Mouse (Mus musculus): ENCODE data around the gene Ubr4. TPM values are rescaled to one million over a fixed set of nuclear protein-coding genes. Genes with fewer than 3 reads are reported as not detected.
A peak's percentile ranks its signal among the peaks of the same experiment; 100 is the strongest.
"Not testable (repeated sequence)": the region's sequence is repeated elsewhere in the genome, so short reads cannot be mapped to it uniquely, and the experiment has no call there.

Gene Ubr4
- polyA plus RNA-seq, 1 experiment from 2014 or later = 71.4 TPM

DNA sequence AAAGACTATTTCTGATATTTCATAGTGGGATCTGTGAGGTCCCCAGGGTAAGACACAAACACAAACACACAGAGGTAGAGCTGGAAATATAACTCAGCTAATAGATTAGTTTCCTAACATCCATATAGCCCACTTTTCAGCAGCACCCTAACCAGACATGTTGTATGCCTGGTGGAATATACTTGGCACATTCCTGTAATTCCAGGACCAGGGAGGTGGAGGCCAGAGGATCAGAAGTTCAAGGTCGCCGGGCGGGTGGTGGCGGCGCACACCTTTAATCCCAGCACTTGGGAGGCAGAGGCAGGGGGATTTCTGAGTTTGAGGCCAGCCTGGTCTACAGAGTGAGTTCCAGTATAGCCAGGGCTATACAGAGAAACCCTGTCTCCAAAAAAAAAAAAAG is 33.4 kb downstream of the Ubr4 start:
- WGBS = 89% methylated on average over 5 of the region's 5 CpGs
- H3K9ac ChIP-seq; H3K9me3 ChIP-seq (replicated peaks); ATAC-seq (ENCODE audit: insufficient number of reproducible peaks, low FRiP score, low TSS enrichment, low read depth); H3K27ac ChIP-seq (replicated peaks); H3K4me3 ChIP-seq (replicated peaks); H3K27me3 ChIP-seq; H3K4me2 ChIP-seq (replicated peaks): not testable (repeated sequence)
- H3K36me3 ChIP-seq = peaks cover 17% of the 10 kb centered on the region
- H3K4me1 ChIP-seq = peaks cover 20% of the 10 kb centered on the region

DNA sequence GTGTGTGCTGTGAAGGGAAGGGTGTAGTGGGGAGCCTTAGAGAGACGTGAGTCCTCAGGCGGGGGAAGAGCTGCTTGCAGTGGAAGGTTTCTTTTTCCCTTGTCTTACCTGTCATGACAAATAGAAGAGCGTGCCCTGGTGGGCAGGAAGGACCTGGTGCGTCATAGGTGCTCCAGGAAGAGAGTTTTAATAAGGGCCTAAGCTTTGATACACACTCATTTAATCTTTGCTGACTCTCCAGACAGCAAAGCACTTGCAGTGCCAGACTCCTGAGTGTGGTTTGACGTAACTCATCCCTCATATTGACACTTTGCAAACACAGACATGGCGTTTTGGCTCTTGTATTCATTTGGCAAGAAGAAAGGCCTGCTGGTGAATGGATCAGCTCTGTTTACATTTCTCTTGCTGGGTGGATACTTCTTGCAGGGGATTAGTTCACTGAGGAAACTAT is 34.5 kb downstream of the Ubr4 start:
- H3K4me2 ChIP-seq (replicated peaks) = no peak overlapping the region
- peak overlapping the region; percentile 55; the same call in 1 of the 2 replicates for H3K27ac ChIP-seq (replicated peaks)

DNA sequence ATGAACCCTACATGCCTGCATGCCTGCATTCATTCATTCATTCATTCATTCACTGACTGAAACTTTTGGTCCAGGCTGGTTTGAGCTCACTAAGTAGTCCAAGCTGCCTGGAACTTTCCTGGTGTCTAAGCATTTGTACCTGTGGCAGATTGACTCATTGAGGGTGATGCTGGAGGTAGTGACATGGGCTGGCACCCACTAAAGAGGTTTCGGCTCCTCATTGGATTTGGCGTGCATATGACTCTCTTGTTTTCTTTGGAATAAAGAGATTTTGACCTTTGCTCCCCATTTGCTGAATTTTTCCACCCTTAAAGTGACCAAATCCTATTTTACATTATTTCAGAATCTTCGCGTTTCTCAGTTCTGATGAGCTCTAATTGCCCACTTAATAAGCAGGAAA is 37.1 kb downstream of the Ubr4 start:
- Histone ChIP-seq H3K27ac (replicated peaks) (no peak overlapping the region), H3K9me3 (replicated peaks) (no peaks in the 10 kb centered on the region), H3K4me2 (replicated peaks) (no peak overlapping the region), H3K9ac (no peak overlapping the region), H3K27me3 (no peaks in the 10 kb centered on the region), H3K36me3 (peaks cover 51% of the 10 kb centered on the region), H3K4me3 (replicated peaks) (no peak overlapping the region), H3K4me1 (no peaks in the 10 kb centered on the region)
- 74% methylated on average over 4 of the region's 4 CpGs for WGBS
- ATAC-seq (ENCODE audit: insufficient number of reproducible peaks, low FRiP score, low TSS enrichment, low read depth) = no peak

More for the DNA sequence above, 34.5 kb downstream of the Ubr4 start:
- peaks cover 14% of the 10 kb centered on the region for H3K4me1 ChIP-seq
- ATAC-seq (ENCODE audit: insufficient number of reproducible peaks, low FRiP score, low TSS enrichment, low read depth) = no peak; the same call in 1 of the 2 replicates
- H3K36me3 ChIP-seq = peaks cover 28% of the 10 kb centered on the region
- 52% methylated on average over 6 of the region's 6 CpGs for WGBS
- no peak overlapping the region for H3K9ac ChIP-seq
- no peaks in the 10 kb centered on the region for H3K9me3 ChIP-seq (replicated peaks)
- no peaks in the 10 kb centered on the region for H3K27me3 ChIP-seq
- no peak overlapping the region for H3K4me3 ChIP-seq (replicated peaks)

DNA sequence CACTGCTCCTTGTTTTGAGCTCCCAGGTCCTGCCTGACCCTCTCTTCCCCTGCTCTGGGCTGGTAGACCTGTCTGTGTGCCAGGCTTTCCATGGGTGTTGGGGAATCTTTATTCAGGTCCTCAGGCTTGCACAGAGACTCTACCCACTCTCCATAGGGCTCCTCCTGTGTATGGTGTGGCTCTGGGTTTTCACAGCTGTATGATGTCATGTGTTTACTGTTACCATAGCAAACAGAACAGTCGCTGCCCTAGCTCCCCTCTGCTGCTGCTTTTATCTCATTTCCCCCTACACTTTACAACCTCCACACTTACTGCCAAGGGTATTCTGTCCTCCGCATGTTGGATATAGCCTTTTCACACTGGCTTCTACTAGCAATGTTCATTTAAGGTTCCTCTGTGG is 43.0 kb downstream of the Ubr4 start:
- H3K9me3 ChIP-seq (replicated peaks) = no peaks in the 10 kb centered on the region
- no peak for ATAC-seq (ENCODE audit: insufficient number of reproducible peaks, low FRiP score, low TSS enrichment, low read depth)
- no peak overlapping the region for H3K9ac ChIP-seq
- peaks cover 92% of the 10 kb centered on the region for H3K36me3 ChIP-seq
- no peak overlapping the region for H3K27ac ChIP-seq (replicated peaks)
- WGBS = 65% methylated on average over 2 of the region's 2 CpGs
- H3K4me3 ChIP-seq (replicated peaks) = no peak overlapping the region
- no peak overlapping the region for H3K4me2 ChIP-seq (replicated peaks)
- H3K27me3 ChIP-seq = no peaks in the 10 kb centered on the region
- H3K4me1 ChIP-seq = no peaks in the 10 kb centered on the region

DNA sequence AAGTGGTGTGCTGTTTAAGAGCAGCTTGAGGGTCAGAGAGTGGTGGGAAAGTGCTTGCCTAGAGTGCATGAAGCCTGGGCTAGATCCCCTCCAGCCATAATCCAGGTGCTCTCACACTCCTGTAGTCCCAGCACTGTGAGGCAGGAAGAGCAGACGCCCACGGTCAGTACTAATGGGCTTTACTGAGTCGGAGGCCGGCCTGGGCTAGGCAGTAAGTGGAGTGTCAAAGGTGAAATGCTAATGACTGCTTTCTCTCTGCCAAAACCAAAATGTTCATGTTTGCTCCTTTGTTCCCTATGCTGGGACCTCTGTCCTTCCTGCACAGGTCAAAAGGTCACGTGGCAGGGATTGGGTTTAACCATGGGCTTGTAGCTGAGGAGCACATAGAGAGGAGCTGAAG is 48.1 kb downstream of the Ubr4 start:
- ATAC-seq (ENCODE audit: insufficient number of reproducible peaks, low FRiP score, low TSS enrichment, low read depth) = no peak
- peaks cover 94% of the 10 kb centered on the region for H3K36me3 ChIP-seq
- no peak overlapping the region for H3K4me2 ChIP-seq (replicated peaks)
- H3K27me3 ChIP-seq = no peaks in the 10 kb centered on the region
- no peak overlapping the region for H3K27ac ChIP-seq (replicated peaks)
- no peaks in the 10 kb centered on the region for H3K9me3 ChIP-seq (replicated peaks)
- H3K4me3 ChIP-seq (replicated peaks) = no peak overlapping the region
- WGBS = 57% methylated on average over 5 of the region's 5 CpGs
- no peak overlapping the region for H3K9ac ChIP-seq
- no peaks in the 10 kb centered on the region for H3K4me1 ChIP-seq

DNA sequence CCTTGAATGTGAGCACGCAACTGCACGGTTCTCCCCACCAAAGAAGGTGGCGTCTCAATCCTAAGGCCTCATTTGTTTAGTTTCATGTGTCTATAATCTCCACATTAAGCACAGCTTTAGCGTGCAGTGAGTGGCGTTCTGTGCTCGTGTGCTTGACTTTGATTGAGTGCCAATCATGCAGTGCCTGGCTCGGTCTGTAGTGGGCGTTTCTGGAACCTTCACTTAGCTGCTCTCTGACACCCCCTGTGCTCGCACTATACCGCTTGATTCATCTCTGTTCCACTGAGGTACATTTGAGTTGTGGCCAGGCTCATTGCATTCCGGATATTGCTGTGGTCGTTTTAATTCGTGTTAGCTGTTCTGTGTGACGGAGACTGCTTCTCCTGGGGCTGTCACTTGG is 50.8 kb downstream of the Ubr4 start:
- Histone ChIP-seq H3K27me3 (no peaks in the 10 kb centered on the region), H3K4me3 (replicated peaks) (no peak overlapping the region), H3K9me3 (replicated peaks) (no peaks in the 10 kb centered on the region), H3K36me3 (peaks cover 96% of the 10 kb centered on the region), H3K27ac (replicated peaks) (no peak overlapping the region), H3K9ac (no peak overlapping the region), H3K4me2 (replicated peaks) (no peak overlapping the region), H3K4me1 (no peaks in the 10 kb centered on the region)
- WGBS = 77% methylated on average over 14 of the region's 14 CpGs
- no peak for ATAC-seq (ENCODE audit: insufficient number of reproducible peaks, low FRiP score, low TSS enrichment, low read depth)

DNA sequence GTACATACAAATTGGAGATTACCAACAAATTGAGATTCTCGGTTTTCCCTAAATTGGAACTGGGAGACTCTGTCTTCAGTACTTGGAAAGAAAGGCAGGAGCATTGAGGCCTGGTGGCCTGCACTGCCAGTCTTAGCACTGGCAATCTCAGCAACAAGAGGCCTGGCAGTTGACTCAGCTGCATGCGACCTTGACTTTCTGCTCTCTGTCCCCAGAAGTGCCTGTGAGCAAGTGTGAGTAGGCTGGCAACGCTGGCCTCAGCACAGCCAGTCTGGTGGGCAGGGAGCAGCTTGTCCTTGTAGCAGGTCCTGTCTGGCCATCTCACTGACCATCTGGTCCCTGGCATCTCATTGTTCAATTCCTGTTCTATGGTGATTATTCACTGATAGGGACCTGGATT is 58.9 kb downstream of the Ubr4 start:
- Histone ChIP-seq H3K36me3 (peaks cover 99% of the 10 kb centered on the region), H3K27ac (replicated peaks) (no peak overlapping the region), H3K9ac (no peak overlapping the region), H3K9me3 (replicated peaks) (no peaks in the 10 kb centered on the region), H3K4me2 (replicated peaks) (no peak overlapping the region), H3K4me3 (replicated peaks) (no peak overlapping the region), H3K4me1 (no peaks in the 10 kb centered on the region), H3K27me3 (no peaks in the 10 kb centered on the region)
- no peak for ATAC-seq (ENCODE audit: insufficient number of reproducible peaks, low FRiP score, low TSS enrichment, low read depth)
- WGBS = 91% methylated on average over 3 of the region's 3 CpGs

DNA sequence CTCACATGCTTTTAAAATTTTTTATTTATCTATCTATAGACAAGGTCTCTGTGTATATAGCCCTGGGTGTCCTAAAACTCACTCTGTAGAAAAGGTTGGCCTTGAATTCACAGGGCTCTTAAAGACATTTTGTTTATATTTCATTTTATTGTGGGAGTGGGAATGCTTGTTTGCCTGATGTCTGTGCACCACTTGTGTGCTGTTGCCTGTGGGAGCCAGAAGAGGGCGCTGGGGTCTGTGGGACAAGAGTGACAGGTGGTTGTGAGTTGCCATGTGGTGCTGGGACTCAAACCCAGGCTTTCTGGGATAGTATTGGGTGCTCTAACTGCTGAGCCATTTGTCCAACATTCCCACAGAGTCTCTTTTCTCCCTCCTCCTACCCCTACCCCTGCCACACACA is 65.5 kb downstream of the Ubr4 start:
- 44% methylated on average over 1 of the region's 1 CpGs for WGBS
- ATAC-seq (ENCODE audit: insufficient number of reproducible peaks, low FRiP score, low TSS enrichment, low read depth) = no peak
- Histone ChIP-seq H3K9ac (no peak overlapping the region), H3K27ac (replicated peaks) (no peak overlapping the region), H3K36me3 (peaks cover 98% of the 10 kb centered on the region), H3K9me3 (replicated peaks) (no peaks in the 10 kb centered on the region), H3K4me2 (replicated peaks) (no peak overlapping the region), H3K4me1 (no peaks in the 10 kb centered on the region), H3K27me3 (no peaks in the 10 kb centered on the region), H3K4me3 (replicated peaks) (no peak overlapping the region)

DNA sequence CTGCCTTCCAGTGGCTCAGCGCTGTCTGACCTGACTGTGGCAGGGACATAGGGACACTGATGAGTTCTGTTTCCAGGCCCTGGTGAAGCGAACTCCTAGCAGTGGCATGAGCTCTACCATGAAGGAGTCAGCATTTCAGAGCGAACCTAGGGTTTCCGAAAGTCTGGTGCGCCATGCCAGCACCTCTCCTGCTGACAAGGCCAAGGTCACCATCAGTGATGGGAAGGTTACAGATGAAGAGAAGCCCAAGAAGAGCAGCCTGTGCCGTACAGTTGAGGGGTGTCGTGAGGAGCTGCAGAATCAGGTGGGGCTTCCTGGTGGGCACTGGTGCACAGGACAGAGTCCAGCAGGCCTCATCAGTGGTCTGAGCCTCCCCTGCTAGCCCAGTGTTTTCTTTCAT is 69.2 kb downstream of the Ubr4 start:
- no peak overlapping the region for H3K4me3 ChIP-seq (replicated peaks)
- no peak for ATAC-seq (ENCODE audit: insufficient number of reproducible peaks, low FRiP score, low TSS enrichment, low read depth)
- H3K9ac ChIP-seq = no peak overlapping the region
- no peaks in the 10 kb centered on the region for H3K4me1 ChIP-seq
- no peaks in the 10 kb centered on the region for H3K27me3 ChIP-seq
- H3K27ac ChIP-seq (replicated peaks) = no peak overlapping the region
- 96% methylated on average over 7 of the region's 7 CpGs for WGBS
- peaks cover 98% of the 10 kb centered on the region for H3K36me3 ChIP-seq
- no peaks in the 10 kb centered on the region for H3K9me3 ChIP-seq (replicated peaks)
- H3K4me2 ChIP-seq (replicated peaks) = no peak overlapping the region

DNA sequence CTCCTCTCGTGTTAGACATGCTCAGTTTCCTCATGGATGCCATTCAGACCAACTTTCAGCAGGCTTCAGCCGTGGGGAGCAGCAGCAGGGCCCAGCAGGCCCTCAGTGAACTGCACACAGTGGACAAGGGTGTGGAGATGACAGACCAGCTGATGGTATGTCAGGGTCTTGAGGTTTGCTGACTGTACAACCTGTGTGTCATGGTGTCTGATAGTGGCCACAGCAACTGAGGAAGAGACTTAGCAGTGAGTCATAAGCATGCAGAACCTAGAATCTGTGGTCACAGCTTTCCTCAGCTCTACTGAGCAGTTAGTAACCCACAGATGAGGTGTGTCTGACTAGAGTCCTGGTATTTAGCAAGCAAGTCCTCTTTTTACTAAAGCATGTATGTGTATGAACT is 70.0 kb downstream of the Ubr4 start:
- no peak for ATAC-seq (ENCODE audit: insufficient number of reproducible peaks, low FRiP score, low TSS enrichment, low read depth)
- H3K9me3 ChIP-seq (replicated peaks) = no peaks in the 10 kb centered on the region
- no peak overlapping the region for H3K9ac ChIP-seq
- H3K27ac ChIP-seq (replicated peaks) = no peak overlapping the region
- no peak overlapping the region for H3K4me3 ChIP-seq (replicated peaks)
- H3K36me3 ChIP-seq = peaks cover 98% of the 10 kb centered on the region
- no peaks in the 10 kb centered on the region for H3K4me1 ChIP-seq
- no peak overlapping the region for H3K4me2 ChIP-seq (replicated peaks)
- 88% methylated on average over 2 of the region's 2 CpGs for WGBS
- no peaks in the 10 kb centered on the region for H3K27me3 ChIP-seq

DNA sequence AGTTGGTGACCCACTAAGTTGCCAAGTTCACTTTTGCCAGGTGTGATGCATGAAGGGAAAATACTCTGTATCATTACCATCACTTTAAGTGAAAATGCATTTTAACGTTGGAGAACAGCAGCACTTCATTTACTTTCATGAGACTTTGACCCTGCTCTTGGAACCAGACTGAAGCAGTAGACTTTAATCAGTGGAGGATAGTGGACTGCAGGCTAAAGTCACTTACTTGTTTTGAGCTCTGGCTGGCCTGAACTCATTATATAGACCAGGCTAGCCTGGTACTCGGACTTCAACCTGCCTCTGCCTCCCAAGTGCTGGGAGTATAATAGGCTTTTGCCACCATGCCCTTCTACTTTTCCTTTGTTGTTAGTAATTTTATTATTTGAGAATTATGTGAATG is 70.9 kb downstream of the Ubr4 start:
- Histone ChIP-seq H3K36me3 (peaks cover 98% of the 10 kb centered on the region), H3K9me3 (replicated peaks) (no peaks in the 10 kb centered on the region), H3K27me3 (no peaks in the 10 kb centered on the region), H3K4me3 (replicated peaks) (no peak overlapping the region), H3K27ac (replicated peaks) (no peak overlapping the region), H3K9ac (no peak overlapping the region), H3K4me1 (no peaks in the 10 kb centered on the region), H3K4me2 (replicated peaks) (no peak overlapping the region)
- 75% methylated on average over 2 of the region's 2 CpGs for WGBS
- no peak for ATAC-seq (ENCODE audit: insufficient number of reproducible peaks, low FRiP score, low TSS enrichment, low read depth)

DNA sequence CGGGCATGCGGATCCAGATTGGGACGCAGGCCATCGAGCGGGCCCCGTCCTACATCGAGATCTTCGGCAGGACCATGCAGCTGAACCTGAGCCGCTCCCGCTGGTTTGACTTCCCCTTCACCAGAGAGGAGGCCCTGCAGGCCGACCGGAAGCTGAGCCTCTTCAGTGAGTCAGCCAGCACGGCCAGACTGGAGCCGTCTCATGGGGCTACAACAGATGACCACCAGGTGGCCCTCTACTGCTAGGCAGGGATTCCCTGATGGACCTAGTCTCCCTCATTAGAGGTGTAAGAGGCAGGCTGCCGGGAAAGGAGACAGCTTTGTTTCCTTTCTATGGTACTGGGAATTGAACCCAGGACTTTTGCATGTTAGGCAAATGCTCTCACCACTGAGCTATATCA is 77.8 kb downstream of the Ubr4 start:
- Histone ChIP-seq H3K27me3 (no peaks in the 10 kb centered on the region), H3K4me1 (no peaks in the 10 kb centered on the region), H3K36me3 (peaks cover 99% of the 10 kb centered on the region), H3K9ac (no peak overlapping the region), H3K4me2 (replicated peaks) (no peak overlapping the region), H3K4me3 (replicated peaks) (no peak overlapping the region), H3K27ac (replicated peaks) (no peak overlapping the region), H3K9me3 (replicated peaks) (no peaks in the 10 kb centered on the region)
- 60% methylated on average over 15 of the region's 15 CpGs for WGBS
- ATAC-seq (ENCODE audit: insufficient number of reproducible peaks, low FRiP score, low TSS enrichment, low read depth) = no peak
